Mouse (Mus musculus): ENCODE results near the gene Prss27.

Gene Prss27

GRCm38 (mm10) chr17:24014433-24014965 lies 23.4 kb upstream of the Prss27 start:
- Histone ChIP-seq H3K4me1 (replicated peaks; ENCODE audit: low read depth, low read length) (peaks cover 26% of the 10 kb centered on the region), H3K27me3 (ENCODE audit: insufficient read depth, low read length) (no peaks in the 10 kb centered on the region), H3K36me3 (ENCODE audit: insufficient read depth, low read length) (no peaks in the 10 kb centered on the region), H3K4me3 (replicated peaks; ENCODE audit: low read length) (peak overlapping the region; percentile 43; the same call in 1 of the 2 replicates), H3K9me3 (ENCODE audit: low read length) (no peaks in the 10 kb centered on the region)
- TF ChIP-seq POU5F1 (IDR thresholded peaks at IDR 0.05; ENCODE audit: borderline replicate concordance, low read length) (no peak), NANOG (IDR thresholded peaks at IDR 0.05; ENCODE audit: borderline replicate concordance, low read length) (no peak), CTCF (conservative IDR thresholded peaks at IDR 0.05; ENCODE audit: low read length) (no peak)

GRCm38 (mm10) chr17:24015727-24016126 lies 22.2 kb upstream of the Prss27 start:
- Histone ChIP-seq H3K27me3 (ENCODE audit: insufficient read depth, low read length) (no peaks in the 10 kb centered on the region), H3K4me3 (replicated peaks; ENCODE audit: low read length) (peak overlapping the region; percentile 73), H3K4me1 (replicated peaks; ENCODE audit: low read depth, low read length) (peaks cover 32% of the 10 kb centered on the region), H3K36me3 (ENCODE audit: insufficient read depth, low read length) (peaks cover 6% of the 10 kb centered on the region), H3K9me3 (ENCODE audit: low read length) (no peaks in the 10 kb centered on the region)
- TF ChIP-seq CTCF (conservative IDR thresholded peaks at IDR 0.05; ENCODE audit: low read length) = peak; percentile 68
- no peak for TF ChIP-seq NANOG (IDR thresholded peaks at IDR 0.05; ENCODE audit: borderline replicate concordance, low read length)
- no peak for TF ChIP-seq POU5F1 (IDR thresholded peaks at IDR 0.05; ENCODE audit: borderline replicate concordance, low read length)

GRCm38 (mm10) chr17:24020696-24021095 lies 17.2 kb upstream of the Prss27 start:
- Histone ChIP-seq H3K4me1 (replicated peaks; ENCODE audit: low read depth, low read length) (peaks cover 49% of the 10 kb centered on the region), H3K27me3 (ENCODE audit: insufficient read depth, low read length) (no peaks in the 10 kb centered on the region), H3K36me3 (ENCODE audit: insufficient read depth, low read length) (peaks cover 23% of the 10 kb centered on the region), H3K9me3 (ENCODE audit: low read length) (no peaks in the 10 kb centered on the region), H3K4me3 (replicated peaks; ENCODE audit: low read length) (0 out of 2 replicates have a peak overlapping the region, but pooled peaks have one; percentile 77)
- TF ChIP-seq NANOG (IDR thresholded peaks at IDR 0.05; ENCODE audit: borderline replicate concordance, low read length) (no peak), POU5F1 (IDR thresholded peaks at IDR 0.05; ENCODE audit: borderline replicate concordance, low read length) (no peak), CTCF (conservative IDR thresholded peaks at IDR 0.05; ENCODE audit: low read length) (no peak)

GRCm38 (mm10) chr17:24021375-24022199 lies 16.4 kb upstream of the Prss27 start:
- TF ChIP-seq CTCF (conservative IDR thresholded peaks at IDR 0.05; ENCODE audit: low read length) (no peak), POU5F1 (IDR thresholded peaks at IDR 0.05; ENCODE audit: borderline replicate concordance, low read length) (no peak), NANOG (IDR thresholded peaks at IDR 0.05; ENCODE audit: borderline replicate concordance, low read length) (no peak)
- Histone ChIP-seq H3K36me3 (ENCODE audit: insufficient read depth, low read length) (peaks cover 23% of the 10 kb centered on the region), H3K4me1 (replicated peaks; ENCODE audit: low read depth, low read length) (peaks cover 47% of the 10 kb centered on the region), H3K9me3 (ENCODE audit: low read length) (no peaks in the 10 kb centered on the region), H3K4me3 (replicated peaks; ENCODE audit: low read length) (peak overlapping the region; percentile 77), H3K27me3 (ENCODE audit: insufficient read depth, low read length) (no peaks in the 10 kb centered on the region)

GRCm38 (mm10) chr17:24029477-24029876 lies 8.5 kb upstream of the Prss27 start:
- Histone ChIP-seq H3K36me3 (ENCODE audit: insufficient read depth, low read length) (0 out of 2 replicates have a peak, but pooled peaks cover 3% of the 10 kb centered on the region), H3K9me3 (ENCODE audit: low read length) (no peaks in the 10 kb centered on the region), H3K27me3 (ENCODE audit: insufficient read depth, low read length) (no peaks in the 10 kb centered on the region), H3K4me1 (replicated peaks; ENCODE audit: low read depth, low read length) (peaks cover 48% of the 10 kb centered on the region), H3K4me3 (replicated peaks; ENCODE audit: low read length) (peak overlapping the region; percentile 63)
- TF ChIP-seq CTCF (conservative IDR thresholded peaks at IDR 0.05; ENCODE audit: low read length) = no peak
- TF ChIP-seq NANOG (IDR thresholded peaks at IDR 0.05; ENCODE audit: borderline replicate concordance, low read length) = no peak
- no peak for TF ChIP-seq POU5F1 (IDR thresholded peaks at IDR 0.05; ENCODE audit: borderline replicate concordance, low read length)

- Histone ChIP-seq H3K27me3 (ENCODE audit: insufficient read depth, low read length) (no peaks in the 10 kb centered on the region), H3K36me3 (ENCODE audit: insufficient read depth, low read length) (no peaks in the 10 kb centered on the region), H3K4me1 (replicated peaks; ENCODE audit: low read depth, low read length) (peaks cover 44% of the 10 kb centered on the region), H3K4me3 (replicated peaks; ENCODE audit: low read length) (peak overlapping the region; percentile 63), H3K9me3 (ENCODE audit: low read length) (no peaks in the 10 kb centered on the region)
- no peak for TF ChIP-seq CTCF (conservative IDR thresholded peaks at IDR 0.05; ENCODE audit: low read length)
- TF ChIP-seq NANOG (IDR thresholded peaks at IDR 0.05; ENCODE audit: borderline replicate concordance, low read length) = no peak
- no peak for TF ChIP-seq POU5F1 (IDR thresholded peaks at IDR 0.05; ENCODE audit: borderline replicate concordance, low read length)
Measured at GRCm38 (mm10) chr17:24030551-24030950, 7.4 kb upstream of the Prss27 start.

GRCm38 (mm10) chr17:24035087-24035486 lies 2.9 kb upstream of the Prss27 start:
- TF ChIP-seq POU5F1 (IDR thresholded peaks at IDR 0.05; ENCODE audit: borderline replicate concordance, low read length) = no peak
- TF ChIP-seq CTCF (conservative IDR thresholded peaks at IDR 0.05; ENCODE audit: low read length) = no peak
- no peak for TF ChIP-seq NANOG (IDR thresholded peaks at IDR 0.05; ENCODE audit: borderline replicate concordance, low read length)
- H3K36me3 ChIP-seq (ENCODE audit: insufficient read depth, low read length) = no peaks in the 10 kb centered on the region
- H3K27me3 ChIP-seq (ENCODE audit: insufficient read depth, low read length) = no peaks in the 10 kb centered on the region
- no peak overlapping the region for H3K4me3 ChIP-seq (replicated peaks; ENCODE audit: low read length)
- no peaks in the 10 kb centered on the region for H3K9me3 ChIP-seq (ENCODE audit: low read length)
- H3K4me1 ChIP-seq (replicated peaks; ENCODE audit: low read depth, low read length) = peaks cover 49% of the 10 kb centered on the region

- Histone ChIP-seq H3K36me3 (ENCODE audit: insufficient read depth, low read length) (no peaks in the 10 kb centered on the region), H3K27me3 (ENCODE audit: insufficient read depth, low read length) (no peaks in the 10 kb centered on the region), H3K4me1 (replicated peaks; ENCODE audit: low read depth, low read length) (peaks cover 43% of the 10 kb centered on the region), H3K9me3 (ENCODE audit: low read length) (no peaks in the 10 kb centered on the region), H3K4me3 (replicated peaks; ENCODE audit: low read length) (peak overlapping the region; percentile 35; the same call in 1 of the 2 replicates)
- TF ChIP-seq POU5F1 (IDR thresholded peaks at IDR 0.05; ENCODE audit: borderline replicate concordance, low read length) (no peak), NANOG (IDR thresholded peaks at IDR 0.05; ENCODE audit: borderline replicate concordance, low read length) (no peak)
Measured at GRCm38 (mm10) chr17:24036954-24037353, 990 bp upstream of the Prss27 start.

Measured in E14TG2a.4 (cell line).